Mouse (Mus musculus): ENCODE results near the gene Serpinf2. TPM values are rescaled to one million over a fixed set of nuclear protein-coding genes. Genes with fewer than 3 reads are reported as not detected.
"Not testable (repeated sequence)": the region's sequence is repeated elsewhere in the genome, so short reads cannot be mapped to it uniquely, and the experiment has no call there.

Serpinf2 gene
- polyA plus RNA-seq, 1 experiment from 2014 or later, result not detected

- H3K9ac ChIP-seq (ENCODE audit: low read depth, low read length); H3K4me3 ChIP-seq (ENCODE audit: low read depth, low read length); H3K9me3 ChIP-seq (ENCODE audit: control insufficient read depth, low read length); DNase-seq (ENCODE audit: low spot score); H3K27ac ChIP-seq (replicated peaks; ENCODE audit: low read depth, low read length); H3K27me3 ChIP-seq (replicated peaks; ENCODE audit: control insufficient read depth, insufficient read depth, low read length); ATAC-seq (ENCODE audit: low read depth); H3K4me2 ChIP-seq (ENCODE audit: low read depth, low read length): not testable (repeated sequence)
- Histone ChIP-seq H3K36me3 (ENCODE audit: control insufficient read depth, insufficient read depth, low read length) (peaks cover 16% of the 10 kb centered on the region; the same call in 1 of the 2 replicates), H3K4me1 (ENCODE audit: control insufficient read depth, insufficient read depth, low read length) (peaks cover 23% of the 10 kb centered on the region)
- 93% methylated on average over 2 of the region's 2 CpGs for WGBS
These were observed 16.6 kb upstream of the Serpinf2 start for GRCm38 (mm10) chr11:75455971-75456370.

DNA sequence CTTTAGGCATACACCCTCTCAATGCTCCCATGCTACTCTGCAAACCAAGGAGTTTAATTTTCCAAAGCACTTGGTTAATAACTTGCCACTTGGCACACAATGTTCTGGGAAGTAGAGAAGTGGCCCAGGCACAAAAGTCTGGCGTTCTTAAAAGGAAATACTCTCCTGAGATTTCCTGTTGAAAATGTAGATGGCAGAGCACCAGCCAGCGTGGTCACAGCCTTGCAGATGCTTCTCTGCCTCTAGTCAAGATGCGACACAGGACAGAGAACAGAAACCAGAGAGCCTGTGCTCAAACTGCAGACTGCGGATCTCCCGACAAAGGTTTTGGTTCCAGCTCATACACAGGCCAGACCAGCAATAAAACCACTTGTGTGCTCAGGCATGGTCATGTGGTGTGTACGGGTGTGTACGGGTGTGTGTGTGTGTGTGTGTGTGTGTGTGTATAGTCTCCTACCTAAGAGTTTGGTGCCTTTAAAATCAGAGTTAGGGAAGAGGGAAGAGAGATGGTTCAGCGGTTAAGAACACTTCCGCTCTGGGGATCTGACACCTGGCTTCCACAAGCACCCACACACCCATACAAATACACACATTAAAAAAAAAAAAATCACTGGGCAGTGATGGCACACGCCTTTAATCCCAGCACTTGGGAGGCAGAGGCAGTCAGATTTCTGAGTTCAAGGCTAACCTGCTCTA, 15.8 kb upstream of the Serpinf2 start:
- WGBS, result 72% methylated on average over 10 of the region's 10 CpGs
- DNase-seq (ENCODE audit: low spot score), result no peak
- peak overlapping the region; percentile 99 for H3K4me2 ChIP-seq (ENCODE audit: low read depth, low read length)
- H3K27ac ChIP-seq (replicated peaks; ENCODE audit: low read depth, low read length), result peak overlapping the region; percentile 74
- H3K4me1 ChIP-seq (ENCODE audit: control insufficient read depth, insufficient read depth, low read length), result peaks cover 21% of the 10 kb centered on the region
- H3K36me3 ChIP-seq (ENCODE audit: control insufficient read depth, insufficient read depth, low read length), result peaks cover 18% of the 10 kb centered on the region; the same call in 1 of the 2 replicates
- no peaks in the 10 kb centered on the region for H3K27me3 ChIP-seq (replicated peaks; ENCODE audit: control insufficient read depth, insufficient read depth, low read length)
- peak overlapping the region; percentile 65 for H3K4me3 ChIP-seq (ENCODE audit: low read depth, low read length)
- no peaks in the 10 kb centered on the region for H3K9me3 ChIP-seq (ENCODE audit: control insufficient read depth, low read length)
- no peak for ATAC-seq (ENCODE audit: low read depth)
- H3K9ac ChIP-seq (ENCODE audit: low read depth, low read length), result peak overlapping the region; percentile 49

DNA sequence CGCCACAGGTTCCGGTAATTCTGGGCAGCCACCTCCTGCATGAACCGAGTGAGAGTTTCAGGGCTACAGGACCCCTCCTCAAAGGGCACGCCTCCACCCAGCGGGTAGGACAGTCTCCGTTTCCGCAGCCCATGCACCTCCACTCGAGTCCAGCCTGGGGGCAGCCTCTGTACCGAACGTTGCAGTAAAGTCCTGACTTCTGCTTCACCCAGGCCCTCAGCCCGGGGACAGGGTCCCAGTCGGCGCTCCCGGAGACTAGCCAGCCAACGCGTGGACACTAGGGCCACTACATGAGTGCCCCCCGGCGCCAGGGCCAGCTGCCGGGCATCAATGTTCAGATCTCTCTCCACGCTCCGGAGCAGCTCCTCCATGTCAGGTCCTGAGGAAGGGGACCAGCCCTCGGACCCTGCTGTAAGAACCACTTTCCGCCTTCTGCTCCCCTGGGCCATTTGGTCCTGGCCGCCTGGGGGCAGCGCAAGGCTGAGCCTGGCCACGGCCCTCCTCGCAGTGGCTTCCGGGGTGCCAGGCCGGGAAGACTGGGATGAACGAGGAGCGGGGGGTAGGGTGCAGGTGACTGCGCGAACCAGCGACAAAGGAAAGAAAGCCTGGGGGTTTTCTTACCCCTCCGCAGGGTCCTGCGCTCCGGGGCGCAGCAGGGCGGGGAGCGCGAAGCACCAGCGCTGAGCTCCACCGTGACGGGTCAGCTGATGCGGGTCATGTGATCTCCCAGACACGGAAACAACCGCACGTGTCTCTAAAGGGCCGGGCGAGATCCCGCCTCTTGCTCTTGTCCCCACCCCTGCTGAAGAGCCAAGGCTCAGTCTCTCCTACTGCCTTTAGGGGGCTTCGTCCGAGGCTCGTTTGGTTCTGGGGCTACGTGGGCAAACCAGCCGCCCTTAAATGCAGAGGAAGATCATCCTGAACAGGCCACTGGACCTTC, 14.9 kb upstream of the Serpinf2 start, which contains the start of gene Wdr81:
TSS of gene Wdr81 (minus strand) at position 727 of the 940 bp plus-strand sequence.
- peak; percentile 96 for ATAC-seq (ENCODE audit: low read depth)
- WGBS, result 1% methylated on average over 42 of the region's 56 CpGs
- H3K27ac ChIP-seq (replicated peaks; ENCODE audit: low read depth, low read length), result peak within 1 kb of the TSS; percentile 74

GRCm38 (mm10) chr11:75452812-75453557, 13.6 kb upstream of the Serpinf2 start:
- Histone ChIP-seq H3K4me3 (ENCODE audit: low read depth, low read length) (no peak overlapping the region), H3K27ac (replicated peaks; ENCODE audit: low read depth, low read length) (no peak overlapping the region), H3K9ac (ENCODE audit: low read depth, low read length) (no peak overlapping the region), H3K4me1 (ENCODE audit: control insufficient read depth, insufficient read depth, low read length) (peaks cover 8% of the 10 kb centered on the region), H3K36me3 (ENCODE audit: control insufficient read depth, insufficient read depth, low read length) (peaks cover 31% of the 10 kb centered on the region), H3K27me3 (replicated peaks; ENCODE audit: control insufficient read depth, insufficient read depth, low read length) (no peaks in the 10 kb centered on the region), H3K4me2 (ENCODE audit: low read depth, low read length) (peak overlapping the region; percentile 99; the same call in 1 of the 2 replicates), H3K9me3 (ENCODE audit: control insufficient read depth, low read length) (no peaks in the 10 kb centered on the region)
- DNase-seq (ENCODE audit: low spot score) (no peak), ATAC-seq (ENCODE audit: low read depth) (no peak)
- WGBS, result 95% methylated on average over 31 of the region's 31 CpGs

More for the DNA sequence above, 14.9 kb upstream of the Serpinf2 start, which contains the start of gene Wdr81:
- Histone ChIP-seq H3K4me1 (ENCODE audit: control insufficient read depth, insufficient read depth, low read length) (peaks cover 11% of the 10 kb centered on the region), H3K9ac (ENCODE audit: low read depth, low read length) (peak within 1 kb of the TSS; percentile 72), H3K4me3 (ENCODE audit: low read depth, low read length) (peak within 1 kb of the TSS; percentile 65), H3K4me2 (ENCODE audit: low read depth, low read length) (peak within 1 kb of the TSS; percentile 99), H3K27me3 (replicated peaks; ENCODE audit: control insufficient read depth, insufficient read depth, low read length) (no peaks in the 10 kb centered on the region), H3K9me3 (ENCODE audit: control insufficient read depth, low read length) (no peaks in the 10 kb centered on the region), H3K36me3 (ENCODE audit: control insufficient read depth, insufficient read depth, low read length) (peaks cover 20% of the 10 kb centered on the region)
- peak; percentile 97 for DNase-seq (ENCODE audit: low spot score)

DNA sequence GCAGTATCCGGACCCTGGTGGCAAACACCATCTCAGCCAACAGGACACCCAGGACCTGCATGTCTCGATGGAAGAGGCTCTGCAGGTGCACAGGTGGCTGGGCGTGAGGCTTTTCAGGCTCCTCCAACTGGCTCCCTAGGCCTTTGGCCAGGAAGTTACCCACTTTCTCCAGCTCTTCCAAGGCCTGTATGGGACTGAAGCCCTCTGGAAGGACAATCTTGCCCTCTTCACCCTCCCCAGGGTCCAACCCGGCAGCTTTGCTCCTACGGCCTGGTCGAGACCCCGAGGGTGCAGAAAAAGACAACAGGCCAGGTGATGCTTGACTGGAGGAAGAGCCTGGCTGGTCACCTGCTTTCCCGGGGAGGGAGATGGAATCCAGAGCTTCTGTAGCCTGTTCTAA, 12.7 kb upstream of the Serpinf2 start:
- Histone ChIP-seq H3K4me3 (ENCODE audit: low read depth, low read length) (no peak overlapping the region), H3K9me3 (ENCODE audit: control insufficient read depth, low read length) (no peaks in the 10 kb centered on the region), H3K9ac (ENCODE audit: low read depth, low read length) (no peak overlapping the region), H3K4me2 (ENCODE audit: low read depth, low read length) (no peak overlapping the region), H3K4me1 (ENCODE audit: control insufficient read depth, insufficient read depth, low read length) (peaks cover 8% of the 10 kb centered on the region), H3K27me3 (replicated peaks; ENCODE audit: control insufficient read depth, insufficient read depth, low read length) (no peaks in the 10 kb centered on the region), H3K27ac (replicated peaks; ENCODE audit: low read depth, low read length) (no peak overlapping the region), H3K36me3 (ENCODE audit: control insufficient read depth, insufficient read depth, low read length) (peaks cover 38% of the 10 kb centered on the region)
- ATAC-seq (ENCODE audit: low read depth), result no peak
- DNase-seq (ENCODE audit: low spot score), result no peak
- 94% methylated on average over 8 of the region's 8 CpGs for WGBS

DNA sequence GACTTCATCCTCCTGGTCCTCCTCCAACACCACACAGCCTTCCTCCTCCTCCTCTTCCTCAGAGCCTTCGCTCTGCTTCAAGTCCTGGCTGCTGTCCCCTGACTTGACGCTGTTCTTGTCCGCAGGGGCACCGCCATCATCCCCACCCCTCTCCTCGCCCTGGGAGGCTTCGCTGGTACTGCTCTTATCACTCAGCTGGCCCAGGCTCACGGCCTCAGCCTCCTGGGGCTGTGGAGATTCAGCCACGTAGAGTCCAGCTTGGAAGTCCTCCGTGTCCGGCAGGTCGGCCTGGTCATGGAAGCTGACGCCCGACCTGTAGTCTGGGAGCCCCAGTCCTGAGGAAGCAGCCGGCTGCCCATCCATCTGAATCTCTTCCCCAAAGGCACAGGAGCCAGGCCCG, 11.5 kb upstream of the Serpinf2 start:
- Histone ChIP-seq H3K36me3 (ENCODE audit: control insufficient read depth, insufficient read depth, low read length) (peaks cover 38% of the 10 kb centered on the region), H3K4me3 (ENCODE audit: low read depth, low read length) (no peak overlapping the region), H3K4me2 (ENCODE audit: low read depth, low read length) (no peak overlapping the region), H3K27ac (replicated peaks; ENCODE audit: low read depth, low read length) (no peak overlapping the region), H3K4me1 (ENCODE audit: control insufficient read depth, insufficient read depth, low read length) (peaks cover 8% of the 10 kb centered on the region), H3K27me3 (replicated peaks; ENCODE audit: control insufficient read depth, insufficient read depth, low read length) (no peaks in the 10 kb centered on the region), H3K9ac (ENCODE audit: low read depth, low read length) (no peak overlapping the region), H3K9me3 (ENCODE audit: control insufficient read depth, low read length) (no peaks in the 10 kb centered on the region)
- no peak for DNase-seq (ENCODE audit: low spot score)
- no peak for ATAC-seq (ENCODE audit: low read depth)
- 87% methylated on average over 15 of the region's 15 CpGs for WGBS

GRCm38 (mm10) chr11:75450304-75450908, 11.0 kb upstream of the Serpinf2 start:
- Histone ChIP-seq H3K4me3 (ENCODE audit: low read depth, low read length) (no peak overlapping the region), H3K9ac (ENCODE audit: low read depth, low read length) (no peak overlapping the region), H3K4me2 (ENCODE audit: low read depth, low read length) (no peak overlapping the region), H3K27me3 (replicated peaks; ENCODE audit: control insufficient read depth, insufficient read depth, low read length) (no peaks in the 10 kb centered on the region), H3K36me3 (ENCODE audit: control insufficient read depth, insufficient read depth, low read length) (peaks cover 44% of the 10 kb centered on the region), H3K27ac (replicated peaks; ENCODE audit: low read depth, low read length) (no peak overlapping the region), H3K9me3 (ENCODE audit: control insufficient read depth, low read length) (no peaks in the 10 kb centered on the region), H3K4me1 (ENCODE audit: control insufficient read depth, insufficient read depth, low read length) (peaks cover 8% of the 10 kb centered on the region)
- ATAC-seq (ENCODE audit: low read depth) (no peak), DNase-seq (ENCODE audit: low spot score) (no peak)
- WGBS, result 90% methylated on average over 8 of the region's 8 CpGs

DNA sequence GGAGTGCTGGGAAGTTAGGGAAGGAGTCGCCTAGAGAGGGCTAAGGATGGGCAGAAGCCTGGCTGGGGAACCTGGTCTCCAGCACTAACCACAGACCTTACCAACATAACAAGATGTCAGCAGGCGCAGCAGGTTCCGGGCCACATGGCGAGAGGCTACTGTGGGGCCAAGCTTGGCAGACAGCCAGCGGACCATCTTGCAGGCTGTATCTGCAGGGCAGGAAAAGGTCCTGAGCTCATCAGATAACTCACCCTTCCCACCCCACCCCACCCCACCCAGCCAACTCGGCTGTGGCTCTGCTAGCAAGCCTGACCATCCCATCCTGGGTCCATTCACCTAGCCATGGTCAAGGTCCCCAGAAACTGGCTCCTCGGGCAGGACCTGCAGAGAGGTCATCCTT, 10.3 kb upstream of the Serpinf2 start:
- ATAC-seq (ENCODE audit: low read depth), result no peak
- Histone ChIP-seq H3K27ac (replicated peaks; ENCODE audit: low read depth, low read length) (no peak overlapping the region), H3K4me1 (ENCODE audit: control insufficient read depth, insufficient read depth, low read length) (peaks cover 5% of the 10 kb centered on the region; the same call in 1 of the 2 replicates), H3K4me3 (ENCODE audit: low read depth, low read length) (no peak overlapping the region), H3K27me3 (replicated peaks; ENCODE audit: control insufficient read depth, insufficient read depth, low read length) (no peaks in the 10 kb centered on the region), H3K9me3 (ENCODE audit: control insufficient read depth, low read length) (no peaks in the 10 kb centered on the region), H3K36me3 (ENCODE audit: control insufficient read depth, insufficient read depth, low read length) (peaks cover 49% of the 10 kb centered on the region), H3K9ac (ENCODE audit: low read depth, low read length) (no peak overlapping the region), H3K4me2 (ENCODE audit: low read depth, low read length) (no peak overlapping the region)
- no peak for DNase-seq (ENCODE audit: low spot score)
- WGBS, result 76% methylated on average over 7 of the region's 7 CpGs

All from embryonic facial prominence, embryonic 14.5 days (tissue).